Mouse (Mus musculus): ENCODE data around the gene Zfp503.

Gene Zfp503

GRCm38 (mm10) chr14:21993251-21994060 is 4.1 kb upstream of the Zfp503 start:
- no peak for DNase-seq (ENCODE audit: low spot score)

- DNase-seq (ENCODE audit: low spot score), result no peak
Measured at GRCm38 (mm10) chr14:21992321-21992885, 3.0 kb upstream of the Zfp503 start.

- DNase-seq (ENCODE audit: low spot score), result no peak
Measured at GRCm38 (mm10) chr14:21991856-21992255, 2.5 kb upstream of the Zfp503 start.

GRCm38 (mm10) chr14:21991251-21991780 is 1.9 kb upstream of the Zfp503 start:
- no peak for DNase-seq (ENCODE audit: low spot score)

- no peak for DNase-seq (ENCODE audit: low spot score)
Measured at GRCm38 (mm10) chr14:21990321-21991021, 1.1 kb upstream of the Zfp503 start.

GRCm38 (mm10) chr14:21988577-21989290 is 667 bp downstream of the Zfp503 start:
- peak; percentile 49 for DNase-seq (ENCODE audit: low spot score)

- DNase-seq (ENCODE audit: low spot score), result peak; percentile 89
Measured at GRCm38 (mm10) chr14:21987660-21988576, 1.5 kb downstream of the Zfp503 start.

- DNase-seq (ENCODE audit: low spot score), result peak; percentile 71
Measured at GRCm38 (mm10) chr14:21986733-21987659, 2.4 kb downstream of the Zfp503 start.

- DNase-seq (ENCODE audit: low spot score), result peak; percentile 91
Measured at GRCm38 (mm10) chr14:21985981-21986732, 3.2 kb downstream of the Zfp503 start.

- DNase-seq (ENCODE audit: low spot score), result no peak
Measured at GRCm38 (mm10) chr14:21985426-21985931, 3.9 kb downstream of the Zfp503 start.

- DNase-seq (ENCODE audit: low spot score), result peak; percentile 50
Measured at GRCm38 (mm10) chr14:21984757-21985425, 4.5 kb downstream of the Zfp503 start.

- DNase-seq (ENCODE audit: low spot score), result no peak
Measured at GRCm38 (mm10) chr14:21983950-21984730, 5.3 kb downstream of the Zfp503 start.

- DNase-seq (ENCODE audit: low spot score), result peak; percentile 56
Measured at GRCm38 (mm10) chr14:21983311-21983949, 6.0 kb downstream of the Zfp503 start.

- DNase-seq (ENCODE audit: low spot score), result peak; percentile 56
Measured at GRCm38 (mm10) chr14:21982592-21983310, 6.7 kb downstream of the Zfp503 start.

- DNase-seq (ENCODE audit: low spot score), result peak; percentile 57
Measured at GRCm38 (mm10) chr14:21982096-21982591, 7.3 kb downstream of the Zfp503 start.

- peak; percentile 92 for DNase-seq (ENCODE audit: low spot score)
Measured at GRCm38 (mm10) chr14:21981462-21981861, 7.9 kb downstream of the Zfp503 start.
